Mouse (Mus musculus) ES-Bruce4 (cell line): ENCODE data around the gene Zfp865. TPM values are rescaled to one million over a fixed set of nuclear protein-coding genes. Genes with fewer than 3 reads are reported as not detected.
A peak's percentile ranks its signal among the peaks of the same experiment; 100 is the strongest.

Source experiments
- H3K27ac ChIP-seq: 2 replicates; pipeline ENCODE4 v1.5.1; 2012; ENCODE audit warnings: low read length, inconsistent platforms; ENCODE audit not compliant: insufficient read depth
- H3K27me3 ChIP-seq: 2 replicates; pipeline ENCODE4 v1.6.1; 2012; ENCODE audit warnings: mild to moderate bottlenecking, low read length, inconsistent platforms; ENCODE audit not compliant: control insufficient read depth, poor library complexity, insufficient read depth, severe bottlenecking
- H3K36me3 ChIP-seq: 2 replicates; pipeline ENCODE4 v1.6.1; 2012; ENCODE audit warnings: inconsistent platforms, mild to moderate bottlenecking, low read length, moderate library complexity; ENCODE audit not compliant: control insufficient read depth, poor library complexity, insufficient read depth, severe bottlenecking
- H3K4me1 ChIP-seq: one replicate; pipeline ENCODE4 v1.8.1; 2011; ENCODE audit warnings: low read length; ENCODE audit not compliant: control insufficient read depth, insufficient read depth
- H3K4me3 ChIP-seq: 2 replicates; pipeline ENCODE4 v1.5.1; 2011; ENCODE audit warnings: low read depth, mild to moderate bottlenecking, low read length
- H3K9ac ChIP-seq: 2 replicates; pipeline ENCODE4 v1.6.1; 2012; ENCODE audit warnings: low read depth, mild to moderate bottlenecking, inconsistent platforms; ENCODE audit not compliant: poor library complexity, severe bottlenecking
- H3K9me3 ChIP-seq: replicated peaks from 2 replicates; pipeline ENCODE4 v1.6.1; 2012; ENCODE audit warnings: mild to moderate bottlenecking, low read length, inconsistent platforms; ENCODE audit not compliant: control insufficient read depth, poor library complexity, insufficient read depth, severe bottlenecking
- CTCF ChIP-seq: IDR thresholded peaks from one replicate; pipeline ENCODE4 v1.8.1; 2011; ENCODE audit warnings: low read depth, low read length
- EP300 ChIP-seq: IDR thresholded peaks from 2 replicates; pipeline ENCODE4 v1.6.1; 2011; ENCODE audit warnings: low read depth, low read length; ENCODE audit not compliant: insufficient read depth
- POLR2A ChIP-seq: IDR thresholded peaks from one replicate; pipeline ENCODE4 v1.8.1; 2011; ENCODE audit warnings: low read length; ENCODE audit not compliant: insufficient read depth
- polyA plus RNA-seq: library from polyadenylated mRNA; stranded (reverse); fragments of >200 nt; gene quantifications from 2 replicates; pipeline ENCODE4 v1.2.4, GENCODE M21; 2011; ENCODE audit warnings: low read depth; ENCODE audit not compliant: missing spikeins, insufficient read depth, insufficient read length

Gene Zfp865
- polyA plus RNA-seq, 1 experiment = 23.0 TPM

DNA sequence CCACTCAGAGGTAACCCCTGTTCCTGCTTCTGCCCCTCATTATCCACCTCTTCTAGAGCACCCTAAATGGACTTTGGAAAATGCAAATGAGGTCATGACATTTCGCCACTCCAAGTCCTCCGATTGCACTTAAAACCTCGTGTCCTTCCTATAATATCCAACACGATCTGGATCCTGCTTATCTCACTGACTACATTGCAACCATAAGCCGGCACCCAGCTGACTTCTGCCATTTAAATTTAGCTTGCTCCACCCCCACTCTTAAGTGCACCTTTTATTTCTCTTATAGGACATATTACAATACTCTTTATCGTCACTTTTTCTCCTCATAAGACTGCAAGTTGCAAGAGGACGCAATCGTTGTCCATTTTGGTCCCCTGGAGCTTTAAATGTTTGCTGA is 17.3 kb downstream of the Zfp865 start:
- Histone ChIP-seq H3K9ac (no peak overlapping the region), H3K4me3 (no peak overlapping the region), H3K9me3 (no peaks in the 10 kb centered on the region), H3K27ac (no peak overlapping the region), H3K36me3 (peaks cover 2% of the 10 kb centered on the region; the same call in 1 of the 2 replicates), H3K27me3 (no peaks in the 10 kb centered on the region), H3K4me1 (no peaks in the 10 kb centered on the region)
- TF ChIP-seq POLR2A = no peak
- TF ChIP-seq CTCF = no peak

DNA sequence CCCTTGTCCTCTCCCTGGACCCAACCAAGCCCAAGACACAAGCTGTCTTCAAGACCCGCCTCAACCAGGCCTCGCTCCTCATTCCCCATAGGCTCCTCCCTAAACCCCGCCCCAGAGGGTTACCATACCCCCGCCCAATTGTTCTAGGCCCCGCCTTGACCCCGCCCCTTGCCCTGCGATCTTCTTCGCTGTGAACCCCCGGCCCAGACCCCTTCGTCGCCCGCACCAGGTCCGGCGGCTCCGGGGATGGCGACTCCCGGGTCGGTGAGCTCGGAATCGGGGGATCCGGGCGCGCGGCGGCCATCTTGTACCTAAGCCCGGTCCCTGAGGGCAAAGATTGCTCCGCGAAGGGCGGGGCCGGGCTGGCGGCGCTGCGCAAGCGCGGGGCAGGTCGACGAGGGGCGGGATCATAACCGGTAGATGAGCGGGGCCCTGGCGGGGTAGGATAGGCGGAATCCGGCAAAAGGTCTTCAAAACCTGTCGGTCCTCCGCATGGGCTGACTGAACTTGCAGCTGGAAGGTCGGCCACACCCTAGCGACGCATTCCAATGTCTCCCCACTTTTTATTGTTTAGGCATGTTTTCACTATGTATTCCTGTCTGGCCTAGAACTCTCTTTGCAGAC is 18.0 kb downstream of the Zfp865 start, which contains the start of gene Zfp784:
Gene Zfp784, minus strand, starts transcription at position 338 of the 624 bp plus-strand sequence.
- Histone ChIP-seq H3K4me3 (peak within 1 kb of the TSS; percentile 99), H3K27me3 (no peaks in the 10 kb centered on the region), H3K36me3 (peaks cover 2% of the 10 kb centered on the region; the same call in 1 of the 2 replicates), H3K27ac (peak within 1 kb of the TSS; percentile 56), H3K9me3 (no peaks in the 10 kb centered on the region), H3K9ac (peak within 1 kb of the TSS; percentile 74), H3K4me1 (no peaks in the 10 kb centered on the region)
- TF ChIP-seq EP300 (no peak), POLR2A (no peak), CTCF (no peak)

DNA sequence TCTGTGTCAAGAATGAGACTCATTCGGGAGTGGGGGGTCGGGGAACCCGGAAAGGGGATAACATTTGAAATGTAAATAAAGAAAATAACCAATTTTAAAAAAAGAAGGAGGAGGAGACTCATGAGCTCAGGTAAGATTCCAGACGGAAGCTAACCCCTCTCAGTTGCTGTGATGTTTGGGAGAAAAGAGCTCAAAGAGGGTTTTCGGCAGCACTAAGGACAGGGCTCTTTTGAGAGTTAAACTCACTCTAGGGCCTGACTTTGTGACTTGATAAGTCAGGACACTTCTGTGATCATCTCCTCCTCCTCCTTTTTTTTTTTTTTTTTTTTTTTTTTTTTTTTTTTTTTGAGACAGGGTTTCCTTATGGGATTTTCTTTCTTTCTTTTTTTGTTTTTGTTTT is 18.8 kb downstream of the Zfp865 start:
- Histone ChIP-seq H3K9me3 (no peaks in the 10 kb centered on the region), H3K4me1 (no peaks in the 10 kb centered on the region), H3K4me3 (peak overlapping the region; percentile 99; the same call in 1 of the 2 replicates), H3K9ac (peak overlapping the region; percentile 74), H3K36me3 (peaks cover 2% of the 10 kb centered on the region; the same call in 1 of the 2 replicates), H3K27me3 (no peaks in the 10 kb centered on the region), H3K27ac (peak overlapping the region; percentile 56; the same call in 1 of the 2 replicates)
- TF ChIP-seq EP300 (no peak), POLR2A (no peak), CTCF (no peak)

DNA sequence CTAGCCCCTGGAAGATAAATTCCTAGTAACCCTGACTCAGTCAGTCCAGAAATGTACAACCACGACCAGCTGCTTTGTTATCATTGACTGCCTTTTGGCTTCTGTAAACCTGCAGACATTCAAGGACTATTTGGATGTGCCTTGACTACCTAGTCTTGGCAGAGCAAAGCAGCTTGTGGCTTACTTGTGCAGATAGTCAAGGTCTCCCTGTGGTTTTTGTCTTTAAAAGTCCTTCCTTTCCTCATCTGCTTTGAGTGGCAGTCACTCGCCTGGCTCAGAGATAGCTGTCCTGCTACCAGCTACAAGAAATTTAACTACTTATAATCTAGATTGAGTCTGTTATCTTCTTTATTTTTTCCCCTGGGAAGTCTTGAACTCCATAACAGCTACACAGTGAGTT is 24.8 kb downstream of the Zfp865 start:
- Histone ChIP-seq H3K9me3 (no peaks in the 10 kb centered on the region), H3K4me1 (no peaks in the 10 kb centered on the region), H3K9ac (no peak overlapping the region), H3K4me3 (no peak overlapping the region), H3K36me3 (peaks cover 2% of the 10 kb centered on the region; the same call in 1 of the 2 replicates), H3K27me3 (no peaks in the 10 kb centered on the region), H3K27ac (no peak overlapping the region)
- no peak for TF ChIP-seq CTCF
- no peak for TF ChIP-seq EP300

DNA sequence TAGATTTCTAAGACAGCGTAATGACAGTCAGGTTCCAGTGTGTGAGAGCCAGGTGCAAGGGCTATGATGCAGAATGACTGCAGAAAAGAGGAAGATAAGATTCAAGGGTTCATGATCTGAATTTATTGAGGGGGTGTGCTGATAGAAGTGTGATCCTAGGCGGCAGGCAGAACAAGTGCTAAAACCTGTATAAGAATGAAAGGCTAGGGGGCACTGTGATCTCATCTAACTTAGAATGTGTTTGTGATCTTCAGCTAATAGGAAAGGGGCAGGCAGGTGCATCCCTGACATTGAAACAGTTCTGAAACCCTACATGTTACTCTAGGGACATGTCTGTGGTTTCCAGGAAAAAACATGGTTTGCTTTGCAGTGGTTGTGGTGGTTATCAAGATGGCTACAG is 25.9 kb downstream of the Zfp865 start:
- Histone ChIP-seq H3K4me1 (peaks cover 1% of the 10 kb centered on the region), H3K9ac (no peak overlapping the region), H3K4me3 (no peak overlapping the region), H3K36me3 (peaks cover 2% of the 10 kb centered on the region; the same call in 1 of the 2 replicates), H3K27me3 (no peaks in the 10 kb centered on the region), H3K27ac (no peak overlapping the region), H3K9me3 (no peaks in the 10 kb centered on the region)
- no peak for TF ChIP-seq EP300
- no peak for TF ChIP-seq POLR2A
- no peak for TF ChIP-seq CTCF

DNA sequence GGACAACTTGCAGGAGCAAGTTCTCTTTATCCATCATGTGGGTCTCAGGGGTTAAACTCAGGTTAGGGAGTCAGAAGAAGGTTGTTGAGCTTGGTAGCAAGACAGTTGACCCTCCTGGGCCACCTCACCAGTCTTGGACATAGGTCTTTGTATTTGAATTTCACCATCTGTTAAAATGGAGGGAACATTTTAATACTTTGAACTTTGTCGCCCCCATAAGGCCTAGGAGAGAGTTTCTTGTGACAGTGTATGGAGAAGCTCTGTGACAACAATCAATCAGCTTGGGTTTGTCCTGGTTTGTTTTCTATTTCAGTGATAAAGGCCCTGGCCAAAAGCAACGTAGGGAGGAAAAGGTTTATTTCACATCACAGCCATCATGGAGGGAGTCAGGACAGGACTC is 27.1 kb downstream of the Zfp865 start:
- Histone ChIP-seq H3K27me3 (no peaks in the 10 kb centered on the region), H3K27ac (no peak overlapping the region), H3K9ac (no peak overlapping the region), H3K9me3 (no peaks in the 10 kb centered on the region), H3K4me1 (peaks cover 1% of the 10 kb centered on the region), H3K4me3 (no peak overlapping the region), H3K36me3 (no peaks in the 10 kb centered on the region)
- TF ChIP-seq EP300 (no peak), POLR2A (no peak), CTCF (no peak)
